Mouse (Mus musculus): Measurements from ENCODE around the gene Gpam. TPM values are rescaled to one million over a fixed set of nuclear protein-coding genes. Genes with fewer than 3 reads are reported as not detected.

The Gpam gene
- total and polyA plus RNA-seq, 3 experiments: 10.3 to 26.7 (median 24.8) TPM

DNA sequence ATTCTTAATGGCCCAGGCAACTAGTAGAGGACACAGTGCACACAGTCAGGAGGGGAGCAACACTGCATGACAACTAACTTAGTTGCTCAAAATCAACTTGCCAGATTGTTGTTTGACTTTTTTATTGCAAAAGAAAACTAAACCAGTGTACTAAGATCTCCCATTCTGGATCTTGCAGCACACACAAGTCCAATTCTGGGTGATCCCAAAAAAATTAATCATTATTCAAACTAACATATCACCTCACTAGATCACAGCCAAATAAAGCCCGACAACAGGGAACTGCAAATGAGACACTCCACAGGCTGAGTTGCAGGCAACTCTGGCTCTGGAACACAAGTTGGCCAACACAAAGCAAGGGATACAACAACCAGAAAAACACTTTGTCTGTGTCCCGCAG, 39.7 kb upstream of the Gpam start:
- TF ChIP-seq CTCF (IDR thresholded peaks at IDR 0.05; ENCODE audit: low read depth, low read length): no peak
- TF ChIP-seq GATA1 (IDR thresholded peaks at IDR 0.05; ENCODE audit: borderline replicate concordance, low read length): no peak
- no peak for TF ChIP-seq POLR2AphosphoS5 (IDR thresholded peaks at IDR 0.05; ENCODE audit: insufficient replicate concordance, low read depth, low read length)
- TF ChIP-seq TAL1 (conservative IDR thresholded peaks at IDR 0.05; ENCODE audit: low read depth, low read length): no peak
- TF ChIP-seq GATA2 (IDR thresholded peaks at IDR 0.05; ENCODE audit: borderline replicate concordance, low read depth, low read length): no peak
- ATAC-seq (ENCODE audit: extremely low read depth, insufficient number of reproducible peaks, low FRiP score, poor library complexity, severe bottlenecking): no peak
- H3K4me1 ChIP-seq (ENCODE audit: insufficient read depth, low read depth, low read length): no peaks in the 10 kb centered on the region
- H3K9me3 ChIP-seq (replicated peaks): peaks cover 3% of the 10 kb centered on the region; the same call in 1 of the 2 replicates
- no peak overlapping the region for H3K4me3 ChIP-seq (ENCODE audit: low read depth, low read length)
- no peaks in the 10 kb centered on the region for H3K36me3 ChIP-seq (replicated peaks)
- DNase-seq (ENCODE audit: low spot score): no peak
- peaks cover 3% of the 10 kb centered on the region; the same call in 1 of the 2 replicates for H3K27me3 ChIP-seq (ENCODE audit: insufficient read depth, low read length)

DNA sequence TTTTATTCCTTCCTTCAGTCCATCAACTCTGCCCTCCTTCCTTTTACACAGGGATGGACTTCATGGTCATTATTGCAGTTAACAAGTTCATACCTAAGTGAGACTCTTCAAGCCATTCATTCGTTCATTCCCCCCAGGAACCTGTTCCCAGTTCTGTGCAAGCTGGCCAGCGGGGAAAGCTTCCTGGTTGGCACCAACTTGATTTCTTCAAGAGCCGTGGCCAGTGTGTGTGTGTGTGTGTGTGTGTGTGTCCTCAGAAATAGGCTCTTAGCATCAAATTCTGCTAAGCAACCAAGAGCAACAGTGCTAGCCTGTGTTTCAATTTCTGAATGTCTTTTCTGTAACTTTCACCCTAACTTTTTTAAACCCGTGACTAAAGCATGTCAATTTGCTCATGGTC, 38.9 kb upstream of the Gpam start:
- H3K4me1 ChIP-seq (ENCODE audit: insufficient read depth, low read depth, low read length): no peaks in the 10 kb centered on the region
- no peak for TF ChIP-seq TAL1 (conservative IDR thresholded peaks at IDR 0.05; ENCODE audit: low read depth, low read length)
- no peak for TF ChIP-seq CTCF (IDR thresholded peaks at IDR 0.05; ENCODE audit: low read depth, low read length)
- no peak for TF ChIP-seq GATA1 (IDR thresholded peaks at IDR 0.05; ENCODE audit: borderline replicate concordance, low read length)
- no peak for TF ChIP-seq GATA2 (IDR thresholded peaks at IDR 0.05; ENCODE audit: borderline replicate concordance, low read depth, low read length)
- no peak for TF ChIP-seq POLR2AphosphoS5 (IDR thresholded peaks at IDR 0.05; ENCODE audit: insufficient replicate concordance, low read depth, low read length)
- H3K9me3 ChIP-seq (replicated peaks): peaks cover 3% of the 10 kb centered on the region; the same call in 1 of the 2 replicates
- H3K27me3 ChIP-seq (ENCODE audit: insufficient read depth, low read length): peaks cover 3% of the 10 kb centered on the region; the same call in 1 of the 2 replicates
- H3K36me3 ChIP-seq (replicated peaks): no peaks in the 10 kb centered on the region
- no peak overlapping the region for H3K4me3 ChIP-seq (ENCODE audit: low read depth, low read length)
- DNase-seq (ENCODE audit: low spot score): no peak
- ATAC-seq (ENCODE audit: extremely low read depth, insufficient number of reproducible peaks, low FRiP score, poor library complexity, severe bottlenecking): no peak

DNA sequence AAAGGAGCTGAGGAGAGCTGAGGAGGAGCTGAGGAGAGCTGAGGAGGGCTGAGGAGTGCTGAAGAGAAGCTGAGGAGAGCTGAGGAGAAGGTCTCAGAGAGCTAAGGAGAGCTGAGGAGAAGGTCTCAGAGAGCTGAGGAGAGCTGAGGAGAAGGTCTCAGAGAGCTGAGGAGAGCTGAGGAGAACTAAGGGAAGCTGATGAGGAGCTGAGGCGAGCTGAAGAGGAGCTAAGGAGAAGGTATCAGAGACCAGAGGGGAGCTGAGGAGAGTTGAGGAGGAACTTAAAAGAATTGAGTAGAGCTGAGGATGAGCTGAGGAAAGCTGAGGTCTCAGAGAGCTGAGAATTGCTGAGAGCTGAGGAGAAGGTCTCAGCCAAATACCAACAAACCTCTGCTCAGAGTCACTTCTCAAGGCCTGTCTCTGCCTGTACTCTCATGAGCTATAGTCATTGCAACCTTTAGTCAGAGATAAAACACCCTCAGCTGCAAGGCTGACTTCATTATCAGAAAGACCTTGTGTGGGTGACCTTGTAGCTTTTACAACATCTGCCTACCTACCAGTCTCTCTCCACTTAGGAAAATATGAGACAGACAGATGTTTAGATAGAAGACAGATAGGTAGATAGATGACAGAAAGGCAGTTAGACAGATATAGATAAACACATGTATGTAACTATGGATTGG, 38.3 kb upstream of the Gpam start:
- H3K36me3 ChIP-seq (replicated peaks): no peaks in the 10 kb centered on the region
- no peaks in the 10 kb centered on the region for H3K4me1 ChIP-seq (ENCODE audit: insufficient read depth, low read depth, low read length)
- H3K9me3 ChIP-seq (replicated peaks): peaks cover 3% of the 10 kb centered on the region; the same call in 1 of the 2 replicates
- DNase-seq (ENCODE audit: low spot score) (no peak), ATAC-seq (ENCODE audit: extremely low read depth, insufficient number of reproducible peaks, low FRiP score, poor library complexity, severe bottlenecking) (no peak)
- peaks cover 3% of the 10 kb centered on the region; the same call in 1 of the 2 replicates for H3K27me3 ChIP-seq (ENCODE audit: insufficient read depth, low read length)
- H3K4me3 ChIP-seq (ENCODE audit: low read depth, low read length): no peak overlapping the region
- TF ChIP-seq CTCF (IDR thresholded peaks at IDR 0.05; ENCODE audit: low read depth, low read length) (no peak), TAL1 (conservative IDR thresholded peaks at IDR 0.05; ENCODE audit: low read depth, low read length) (no peak), GATA1 (IDR thresholded peaks at IDR 0.05; ENCODE audit: borderline replicate concordance, low read length) (no peak), POLR2AphosphoS5 (IDR thresholded peaks at IDR 0.05; ENCODE audit: insufficient replicate concordance, low read depth, low read length) (no peak), GATA2 (IDR thresholded peaks at IDR 0.05; ENCODE audit: borderline replicate concordance, low read depth, low read length) (no peak)

DNA sequence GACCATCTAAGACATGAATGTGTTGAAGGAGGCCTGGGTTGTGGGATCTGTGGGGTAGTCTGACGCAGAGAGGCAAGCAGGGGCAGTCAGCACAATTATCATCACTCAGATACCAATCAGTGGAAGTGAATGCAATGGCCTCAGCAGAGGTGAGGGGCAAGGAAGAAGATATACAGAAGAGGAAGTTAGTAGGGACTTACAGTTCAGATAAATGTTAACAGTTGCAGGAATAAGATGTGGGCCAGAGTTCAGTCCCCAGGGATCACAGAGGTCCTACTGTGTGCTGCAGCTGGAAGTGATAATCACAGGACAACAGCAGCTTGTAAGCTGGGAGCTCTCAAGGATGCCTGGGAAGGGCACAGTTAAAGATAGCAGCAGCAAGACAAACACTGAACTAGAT, 37.1 kb upstream of the Gpam start:
- no peak for ATAC-seq (ENCODE audit: extremely low read depth, insufficient number of reproducible peaks, low FRiP score, poor library complexity, severe bottlenecking)
- Histone ChIP-seq H3K36me3 (replicated peaks) (no peaks in the 10 kb centered on the region), H3K27me3 (ENCODE audit: insufficient read depth, low read length) (peaks cover 3% of the 10 kb centered on the region; the same call in 1 of the 2 replicates), H3K9me3 (replicated peaks) (no peaks in the 10 kb centered on the region), H3K4me3 (ENCODE audit: low read depth, low read length) (no peak overlapping the region), H3K4me1 (ENCODE audit: insufficient read depth, low read depth, low read length) (no peaks in the 10 kb centered on the region)
- DNase-seq (ENCODE audit: low spot score): no peak
- TF ChIP-seq CTCF (IDR thresholded peaks at IDR 0.05; ENCODE audit: low read depth, low read length): no peak
- no peak for TF ChIP-seq POLR2AphosphoS5 (IDR thresholded peaks at IDR 0.05; ENCODE audit: insufficient replicate concordance, low read depth, low read length)
- no peak for TF ChIP-seq GATA1 (IDR thresholded peaks at IDR 0.05; ENCODE audit: borderline replicate concordance, low read length)
- no peak for TF ChIP-seq GATA2 (IDR thresholded peaks at IDR 0.05; ENCODE audit: borderline replicate concordance, low read depth, low read length)
- no peak for TF ChIP-seq TAL1 (conservative IDR thresholded peaks at IDR 0.05; ENCODE audit: low read depth, low read length)

DNA sequence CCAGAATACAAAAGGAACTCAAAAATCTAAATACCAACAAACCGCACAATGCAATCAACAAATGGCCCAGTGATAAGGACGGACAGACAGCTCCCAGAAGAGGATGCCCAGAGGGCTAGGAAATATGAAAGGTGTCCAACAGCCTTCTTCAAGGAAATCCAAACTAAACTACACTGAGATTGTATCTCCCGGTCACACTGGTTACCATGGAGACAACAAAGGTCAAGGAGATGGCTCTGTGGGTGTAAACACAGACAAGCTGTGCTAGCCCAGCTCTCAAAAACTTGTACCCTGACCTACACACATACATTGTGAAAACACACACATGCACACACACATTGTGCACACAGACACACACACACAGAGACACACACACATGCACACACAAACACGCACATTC, 35.2 kb upstream of the Gpam start:
- DNase-seq (ENCODE audit: low spot score): no peak
- ATAC-seq (ENCODE audit: extremely low read depth, insufficient number of reproducible peaks, low FRiP score, poor library complexity, severe bottlenecking): no peak
- no peaks in the 10 kb centered on the region for H3K9me3 ChIP-seq (replicated peaks)
- no peak overlapping the region for H3K4me3 ChIP-seq (ENCODE audit: low read depth, low read length)
- H3K4me1 ChIP-seq (ENCODE audit: insufficient read depth, low read depth, low read length): no peaks in the 10 kb centered on the region
- H3K36me3 ChIP-seq (replicated peaks): no peaks in the 10 kb centered on the region
- TF ChIP-seq GATA1 (IDR thresholded peaks at IDR 0.05; ENCODE audit: borderline replicate concordance, low read length) (no peak), TAL1 (conservative IDR thresholded peaks at IDR 0.05; ENCODE audit: low read depth, low read length) (no peak)
- H3K27me3 ChIP-seq (ENCODE audit: insufficient read depth, low read length): peaks cover 6% of the 10 kb centered on the region; the same call in 1 of the 2 replicates

DNA sequence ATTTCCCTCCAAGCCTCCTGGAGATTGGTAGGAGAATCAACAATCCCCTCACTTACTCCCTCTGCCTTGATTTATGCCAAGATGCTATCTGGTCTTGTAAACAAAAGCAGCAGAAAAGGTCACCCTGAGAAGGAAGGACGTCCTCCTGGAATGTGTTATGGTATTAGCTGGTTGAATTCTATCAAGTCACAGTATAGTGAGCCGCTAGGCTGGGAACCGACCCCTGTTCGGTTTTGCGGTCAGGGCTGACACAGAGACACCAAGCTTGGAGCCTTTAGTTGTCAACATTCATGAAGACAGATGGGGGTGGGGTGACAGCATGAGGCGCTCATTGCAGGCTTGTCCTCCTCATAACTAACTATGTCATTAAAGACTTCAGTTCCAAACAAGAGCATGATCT, 32.8 kb upstream of the Gpam start:
- ATAC-seq (ENCODE audit: extremely low read depth, insufficient number of reproducible peaks, low FRiP score, poor library complexity, severe bottlenecking): no peak
- H3K36me3 ChIP-seq (replicated peaks): no peaks in the 10 kb centered on the region
- H3K27me3 ChIP-seq (ENCODE audit: insufficient read depth, low read length): peaks cover 8% of the 10 kb centered on the region; the same call in 1 of the 2 replicates
- H3K4me1 ChIP-seq (ENCODE audit: insufficient read depth, low read depth, low read length): no peaks in the 10 kb centered on the region
- TF ChIP-seq GATA1 (IDR thresholded peaks at IDR 0.05; ENCODE audit: borderline replicate concordance, low read length) (no peak), POLR2AphosphoS5 (IDR thresholded peaks at IDR 0.05; ENCODE audit: insufficient replicate concordance, low read depth, low read length) (no peak), TAL1 (conservative IDR thresholded peaks at IDR 0.05; ENCODE audit: low read depth, low read length) (no peak), GATA2 (IDR thresholded peaks at IDR 0.05; ENCODE audit: borderline replicate concordance, low read depth, low read length) (no peak), CTCF (IDR thresholded peaks at IDR 0.05; ENCODE audit: low read depth, low read length) (no peak)
- no peak for DNase-seq (ENCODE audit: low spot score)
- no peaks in the 10 kb centered on the region for H3K9me3 ChIP-seq (replicated peaks)
- no peak overlapping the region for H3K4me3 ChIP-seq (ENCODE audit: low read depth, low read length)

Measured in G1E (cell line).